Mouse (Mus musculus) granulocyte monocyte progenitor cell, adult 5-6 weeks (primary cell): ENCODE measurements around the gene Plch1. TPM values are rescaled to one million over a fixed set of nuclear protein-coding genes. Genes with fewer than 3 reads are reported as not detected.
A peak's percentile ranks its signal among the peaks of the same experiment; 100 is the strongest.

ENCODE experiments used
- ATAC-seq: replicated peaks from 2 replicates; pipeline ENCODE4 v1.8.0; 2016; ENCODE audit warnings: mild to moderate bottlenecking, moderate TSS enrichment, inconsistent platforms; ENCODE audit not compliant: poor library complexity, severe bottlenecking
- total RNA-seq, 2 experiments: library from RNA; stranded (forward) in 1 of 2; stranded (reverse) in 1 of 2; fragments of 200-712, 200-1000 nt in 1 of 2; fragments of >200 nt in 1 of 2; fragmentation: Nextera tagmentation in 1 of 2; gene quantifications; 2 replicates each; pipeline ENCODE4 v1.2.3; 2014 to 2017

Gene Plch1
- total RNA-seq, 2 experiments from 2014 or later: not detected

DNA sequence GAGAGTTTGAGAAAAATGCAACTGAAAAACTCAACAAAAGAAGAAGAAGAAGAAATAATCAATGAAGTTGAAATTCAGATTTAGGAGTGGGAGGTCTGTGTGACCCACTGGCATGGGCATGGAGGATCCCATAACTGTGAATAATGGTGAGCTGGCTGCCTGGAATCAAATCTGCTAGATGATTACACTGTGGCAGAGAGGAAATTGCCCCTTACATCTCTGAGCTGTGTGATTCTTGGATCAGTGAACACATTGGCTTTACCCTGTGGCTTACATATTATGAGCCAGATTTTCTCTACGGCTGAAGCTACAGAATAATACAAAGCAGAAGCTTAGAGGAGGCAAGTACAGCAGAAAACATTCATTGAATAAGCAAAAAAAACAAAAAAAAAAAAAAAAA is 170.9 kb downstream of the Plch1 start:
- no peak for ATAC-seq

GRCm38 (mm10) chr3:63726667-63727342 is 172.5 kb downstream of the Plch1 start:
- no peak for ATAC-seq

DNA sequence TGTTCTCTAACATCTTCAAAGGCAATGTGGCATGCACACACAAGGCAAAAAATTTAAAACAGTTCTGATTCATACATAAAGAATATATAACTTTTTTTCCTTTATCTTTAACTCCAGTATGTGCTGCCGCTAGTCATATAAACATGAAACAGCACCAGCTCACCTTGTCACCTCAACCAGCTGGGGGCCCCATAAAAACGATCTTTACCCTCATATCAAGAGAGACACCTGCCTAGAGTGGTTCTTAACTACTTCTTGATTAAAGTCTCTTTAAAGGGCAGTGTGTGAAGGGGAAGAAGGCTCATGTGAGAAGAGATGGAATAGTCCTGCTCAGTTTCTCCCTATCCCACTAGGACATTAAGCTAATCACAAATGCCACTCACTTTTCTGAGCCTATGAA is 205.6 kb downstream of the Plch1 start:
- no peak for ATAC-seq

GRCm38 (mm10) chr3:63692727-63693126 is 206.5 kb downstream of the Plch1 start:
- ATAC-seq: no peak

GRCm38 (mm10) chr3:63668779-63669178 is 230.5 kb downstream of the Plch1 start:
- ATAC-seq: no peak

- peak; percentile 91 for ATAC-seq
These were observed 234.0 kb downstream of the Plch1 start for GRCm38 (mm10) chr3:63665307-63665706.

GRCm38 (mm10) chr3:63664575-63665243 is 234.6 kb downstream of the Plch1 start:
- peak; percentile 33 for ATAC-seq

Other genes with a start within 250 kb of the Plch1 start
- gene E130311K13Rik, start 30.0 kb upstream of the Plch1 start, total RNA-seq (2014; fragmentation: Nextera tagmentation): 1.6 and 2.7 TPM in 2 replicates
- 4.8 and 6.2 TPM in 2 replicates for gene E130311K13Rik, start 30.0 kb upstream of the Plch1 start, total RNA-seq (2017)
- gene Slc33a1, start 65.3 kb upstream of the Plch1 start, total RNA-seq (2014; fragmentation: Nextera tagmentation): 16.5 and 21.3 TPM in 2 replicates
- gene Slc33a1, start 65.3 kb upstream of the Plch1 start, total RNA-seq (2017): 22.3 and 29.4 TPM in 2 replicates
- 37.8 and 38.2 TPM in 2 replicates for gene Gmps, start 76.6 kb upstream of the Plch1 start, total RNA-seq (2014; fragmentation: Nextera tagmentation)
- gene Gmps, start 76.6 kb upstream of the Plch1 start, total RNA-seq (2017): 51.1 and 57.7 TPM in 2 replicates
- not detected in 2 replicates for gene Vmn2r1, start 182.1 kb upstream of the Plch1 start, total RNA-seq (2014; fragmentation: Nextera tagmentation)
- not detected in 2 replicates for gene Vmn2r1, start 182.1 kb upstream of the Plch1 start, total RNA-seq (2017)
- not detected in 2 replicates for gene Vmn2r2, start 242.5 kb upstream of the Plch1 start, total RNA-seq (2014; fragmentation: Nextera tagmentation)
- not detected in 2 replicates for gene Vmn2r2, start 242.5 kb upstream of the Plch1 start, total RNA-seq (2017)